Mouse (Mus musculus) T-helper 2 cell (primary cell): Measurements from ENCODE around the gene Myom3.

Experiments
- in situ Hi-C: fragments of 300-600 bp; cut with MboI, MseI; formaldehyde crosslinking; loops from one replicate; pipeline ENCODE4 v1.15.1; 2025; ENCODE audit warnings: high pct_unique_total_duplicates

Myom3 gene

DNA sequence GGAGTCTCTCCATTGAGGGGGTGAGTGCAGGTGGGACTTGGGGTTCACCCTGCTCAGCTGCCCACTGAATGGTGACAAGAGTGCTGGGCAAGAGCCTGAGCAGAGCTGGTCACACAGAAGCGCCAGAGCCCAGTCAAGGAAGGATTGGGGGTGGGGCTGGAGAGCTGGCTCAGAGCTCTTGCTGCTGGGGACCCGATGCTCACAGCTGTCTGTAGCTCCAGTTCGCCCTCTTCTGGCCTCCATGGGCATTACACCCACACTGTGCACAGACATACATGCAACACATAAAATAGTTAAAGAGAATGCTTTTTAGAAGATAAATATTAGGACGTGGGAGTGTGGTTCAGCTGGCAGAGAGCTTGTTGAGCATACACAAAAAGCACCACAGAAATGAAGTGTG is 43.8 kb downstream of the Myom3 start:
- in situ Hi-C loops = no loop called here

DNA sequence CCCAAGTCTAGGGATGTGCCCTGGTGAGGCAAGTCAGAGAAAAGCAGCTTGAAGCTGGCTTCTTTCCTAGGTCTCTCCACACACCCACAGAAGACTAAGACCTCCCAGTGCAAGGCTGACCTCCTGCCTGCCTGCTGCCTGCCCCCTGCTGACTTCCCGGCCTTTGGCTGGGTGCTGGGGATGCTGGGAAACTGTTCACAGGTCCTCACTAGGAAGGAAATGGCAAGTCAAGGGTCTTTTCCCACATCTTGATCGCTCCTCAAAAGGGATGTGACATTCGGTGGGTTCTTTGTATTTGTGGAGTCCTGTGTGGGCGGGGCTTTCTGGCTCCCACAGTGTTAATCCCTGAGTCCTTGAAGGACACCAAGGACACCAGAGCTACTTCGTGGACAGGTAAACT is 44.7 kb downstream of the Myom3 start:
- in situ Hi-C loops = no loop called here

DNA sequence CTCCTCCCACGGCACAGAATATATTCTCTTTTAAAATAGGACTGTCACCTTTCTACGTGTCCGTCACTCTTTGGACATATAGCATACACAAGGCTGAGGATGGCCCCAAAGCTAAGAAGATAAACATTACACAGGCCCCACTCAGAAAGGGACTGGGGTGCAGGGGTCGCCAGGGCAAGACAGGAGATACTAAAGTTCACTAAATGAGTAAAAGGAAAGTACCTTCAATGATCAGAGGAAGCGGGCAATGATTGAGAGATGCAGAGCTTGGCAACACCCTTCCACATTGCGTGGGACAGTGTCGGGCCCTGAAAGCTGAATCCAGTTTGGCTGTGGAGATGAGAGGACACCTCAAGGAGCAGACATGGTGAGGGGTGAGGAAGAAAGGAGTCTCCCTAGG is 55.4 kb downstream of the Myom3 start:
- in situ Hi-C loops = loop anchor here (5.0 kb wide), 1 partner anchor 122 kb away; no protein-coding TSS in a partner anchor

DNA sequence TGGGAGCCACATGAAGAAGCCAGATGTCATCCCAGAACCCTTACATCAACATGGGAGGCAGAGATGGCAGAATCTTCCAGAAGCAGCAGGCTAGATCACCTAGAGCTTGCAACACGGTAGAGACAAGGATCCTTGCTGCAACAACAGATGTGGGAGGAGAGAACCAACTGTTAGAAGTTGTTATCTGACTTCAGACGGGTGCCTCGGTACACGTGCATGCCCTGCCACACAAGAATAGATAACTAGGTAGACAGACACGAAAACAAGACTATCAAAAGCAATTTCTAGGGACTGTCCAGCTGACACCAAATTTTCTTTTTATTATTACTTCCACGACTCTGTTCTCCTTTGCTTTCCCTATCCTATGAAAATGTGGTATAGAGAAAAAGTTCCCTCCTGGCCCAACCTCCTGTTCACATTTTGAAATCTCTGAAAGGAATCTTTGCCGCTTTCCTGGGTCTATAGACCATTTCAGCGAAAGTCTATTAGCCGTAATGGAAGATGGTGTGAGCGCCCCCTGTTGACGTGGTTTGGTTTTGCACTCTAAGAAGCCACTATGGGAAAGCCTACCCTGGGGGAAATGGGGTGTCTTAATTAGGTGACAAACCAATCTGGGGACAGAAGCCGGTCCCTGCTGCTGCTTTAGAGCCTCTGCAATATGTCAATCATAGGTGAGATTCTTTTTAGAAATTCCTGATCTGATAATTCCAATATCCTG is 57.5 kb downstream of the Myom3 start:
- in situ Hi-C loops = loop anchor here (5.0 kb wide), 1 partner anchor 120 kb away; no protein-coding TSS in a partner anchor

DNA sequence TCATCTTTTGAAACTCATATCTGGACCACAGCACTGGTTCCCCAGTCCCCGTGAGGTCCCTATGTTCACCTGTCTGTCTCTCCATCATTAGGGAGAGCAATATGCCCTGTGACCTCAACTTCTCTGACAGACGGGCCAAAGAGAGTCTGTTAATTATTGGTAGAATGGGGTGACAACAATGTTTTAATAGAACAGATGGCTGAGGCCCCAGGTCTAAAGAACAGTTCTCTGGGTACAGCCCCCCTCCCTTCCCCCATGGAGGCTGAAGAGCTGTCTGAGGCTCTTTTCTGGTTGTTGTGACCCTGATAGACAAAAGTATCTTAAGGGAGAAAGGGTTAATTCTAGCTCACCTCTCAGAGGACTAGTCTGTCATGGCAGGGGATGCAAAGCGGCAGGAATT is 58.9 kb downstream of the Myom3 start:
- in situ Hi-C loops = loop anchor here (5.0 kb wide), 1 partner anchor 119 kb away; no protein-coding TSS in a partner anchor

DNA sequence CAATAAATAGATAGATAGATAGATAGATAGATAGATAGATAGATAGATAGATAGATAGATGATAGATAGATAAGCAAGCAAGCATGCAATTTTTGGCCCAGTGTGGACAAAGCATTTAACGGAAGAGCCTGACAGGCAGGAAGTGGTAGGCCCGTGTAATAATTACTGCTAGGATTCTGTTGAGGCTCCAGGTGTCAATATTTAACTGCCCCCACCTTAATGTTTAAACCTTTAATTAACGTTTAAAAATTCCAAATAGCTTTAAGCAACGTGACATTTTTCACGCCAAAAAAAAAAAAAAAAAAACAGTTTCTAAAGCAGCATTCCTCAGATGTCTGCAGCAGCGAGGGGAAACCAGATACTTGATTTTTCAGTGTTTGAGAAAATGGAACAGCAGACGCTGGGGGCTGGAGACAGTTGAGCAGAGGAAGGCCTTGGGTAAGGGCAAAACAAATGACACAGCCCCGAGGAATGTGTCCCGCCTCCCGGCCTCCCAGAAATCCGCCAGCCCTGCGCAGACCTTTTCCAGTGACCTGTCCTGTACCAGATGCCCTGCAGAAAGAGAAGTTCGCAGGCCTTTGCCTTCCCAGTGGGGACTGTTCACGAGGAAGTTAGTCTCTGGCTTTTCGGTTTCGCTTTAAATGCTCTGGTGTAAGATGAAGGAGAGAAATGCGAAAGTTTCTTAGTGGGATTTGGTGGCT is 60.5 kb downstream of the Myom3 start:
- in situ Hi-C loops = loop anchor here (5.0 kb wide), 1 partner anchor 117 kb away; no protein-coding TSS in a partner anchor

DNA sequence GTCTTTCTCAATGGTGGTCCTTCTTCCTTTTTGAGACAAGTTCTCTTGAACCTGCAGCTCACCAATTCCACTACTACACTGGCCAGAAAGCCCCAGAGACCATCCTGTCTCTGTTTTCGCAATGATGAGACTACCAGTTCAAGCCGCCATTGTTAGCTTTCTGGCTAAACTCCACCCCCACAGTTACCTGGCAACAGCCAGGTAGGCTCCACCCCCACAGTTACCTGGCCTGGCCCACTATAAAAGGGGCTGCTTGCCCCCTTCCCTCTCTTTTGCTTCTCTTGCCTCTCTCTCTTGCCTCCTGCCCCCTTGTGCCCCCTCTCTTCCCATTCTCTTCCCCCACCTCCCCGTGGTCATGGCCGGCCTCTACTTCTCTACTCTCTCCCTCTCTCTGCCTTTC is 62.3 kb downstream of the Myom3 start:
- in situ Hi-C loops = no loop called here

DNA sequence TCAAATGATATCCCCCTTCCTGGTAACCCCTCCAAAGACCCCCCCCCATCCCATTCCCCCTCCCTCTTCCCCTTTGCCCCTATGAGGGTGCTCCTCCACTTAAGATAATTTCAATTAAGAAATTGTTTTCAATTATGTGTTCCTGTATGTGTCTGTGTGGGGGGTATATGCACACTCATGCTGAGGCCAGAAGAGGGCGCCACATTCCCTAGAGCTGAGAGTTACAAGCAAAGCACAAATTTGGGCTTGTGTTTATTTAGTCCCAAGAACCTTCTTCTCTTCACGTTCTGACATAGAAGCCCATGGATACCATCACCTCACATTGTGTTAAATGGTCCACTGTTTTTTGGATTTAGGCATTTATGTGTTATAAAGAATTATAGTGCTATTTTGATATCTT is 63.8 kb downstream of the Myom3 start:
- in situ Hi-C loops = no loop called here

DNA sequence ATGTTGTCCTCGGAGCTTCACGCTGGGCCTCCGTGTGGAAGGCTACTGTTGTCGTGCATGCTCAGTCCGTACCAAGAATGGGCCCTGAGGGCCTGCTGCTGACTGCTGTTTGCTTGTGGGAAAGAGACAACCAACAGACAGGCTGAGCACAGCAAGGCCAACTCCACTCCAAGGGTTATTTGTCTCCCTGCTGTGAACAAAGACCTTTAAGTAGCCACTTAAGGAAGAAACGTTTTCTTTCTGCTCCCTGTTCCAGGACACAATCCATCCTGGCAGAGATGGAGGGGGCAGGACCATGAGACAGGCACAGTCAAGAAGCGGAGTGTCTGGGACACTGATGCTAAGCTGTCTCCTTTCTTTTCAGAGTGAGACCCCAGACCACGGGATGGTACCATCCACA is 64.7 kb downstream of the Myom3 start:
- in situ Hi-C loops = no loop called here

DNA sequence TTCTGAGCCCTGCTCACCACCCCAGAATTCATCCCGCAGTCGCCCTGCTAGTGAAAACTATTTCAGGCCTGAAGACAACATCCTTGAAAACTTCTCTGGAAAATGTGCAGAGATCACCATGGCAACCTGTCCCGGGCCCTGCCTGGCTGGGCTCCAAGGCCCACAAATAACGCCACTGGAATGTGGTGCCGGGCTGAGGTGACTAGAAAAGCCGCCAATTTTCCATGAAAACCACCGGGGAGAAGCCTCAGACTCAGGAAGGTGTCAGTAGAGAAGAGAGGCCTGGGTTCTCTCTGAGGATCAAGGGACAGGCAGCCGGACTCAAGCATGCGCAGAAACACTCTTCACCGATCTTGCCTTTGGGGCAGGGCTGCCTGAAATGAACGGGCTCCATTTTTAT is 69.0 kb downstream of the Myom3 start:
- in situ Hi-C loops = no loop called here

DNA sequence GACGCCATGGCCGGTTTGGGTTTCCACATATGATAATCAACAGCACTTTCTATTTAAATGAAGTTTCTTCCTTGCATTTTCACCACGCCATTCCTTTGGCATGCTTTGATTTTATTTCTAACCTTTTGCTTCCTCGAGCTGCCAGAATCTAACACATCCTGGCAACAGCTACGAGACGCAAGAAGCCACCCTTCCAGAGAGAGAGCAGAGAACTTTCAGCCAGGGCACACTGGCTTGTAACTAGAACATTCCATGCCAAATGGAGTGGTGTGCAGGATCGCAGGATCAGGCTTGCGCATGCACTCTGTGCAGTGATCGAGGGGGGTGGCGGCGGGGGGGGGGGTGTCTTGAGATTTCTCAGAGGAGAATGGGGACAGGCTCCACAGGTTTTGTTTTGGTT is 72.6 kb downstream of the Myom3 start:
- in situ Hi-C loops = no loop called here

DNA sequence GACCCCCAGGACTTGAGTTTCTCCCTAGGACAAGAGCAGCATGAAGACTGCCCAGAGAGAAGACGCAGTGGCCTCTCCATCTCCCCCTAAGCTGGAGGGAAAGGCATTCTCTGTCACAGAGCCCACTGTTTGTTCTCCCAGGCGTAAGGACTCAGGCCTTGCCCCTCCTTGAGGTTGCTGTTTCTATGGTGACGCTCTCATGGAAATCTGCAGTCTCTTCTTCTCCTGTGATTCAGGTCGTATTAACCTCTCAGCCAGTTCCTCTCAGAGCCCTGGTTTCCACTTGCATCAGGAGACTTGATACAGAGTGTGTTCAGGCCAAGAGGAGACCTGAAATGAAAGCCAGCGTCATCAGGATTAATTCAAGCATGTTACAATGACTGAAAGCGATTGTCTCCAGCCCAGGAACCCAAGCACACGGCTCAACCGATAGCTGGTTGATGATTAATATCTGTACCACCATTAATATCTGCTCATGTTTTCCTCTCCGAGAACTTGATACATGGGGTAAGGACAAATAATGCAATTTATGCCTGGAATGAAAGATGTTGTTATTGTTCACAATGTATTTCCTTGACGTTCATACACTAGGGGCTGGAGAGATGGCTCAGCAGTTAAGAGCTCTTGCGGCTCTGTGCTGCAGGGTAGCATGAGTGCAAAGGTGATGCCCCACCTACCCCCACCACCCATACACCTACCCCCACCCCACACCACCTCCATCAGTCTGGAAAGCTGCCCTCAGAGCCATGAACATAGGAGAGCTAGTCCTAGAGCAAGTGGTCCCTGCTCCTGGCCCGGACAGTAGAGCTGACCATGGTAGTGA is 74.0 kb downstream of the Myom3 start:
- in situ Hi-C loops = no loop called here

DNA sequence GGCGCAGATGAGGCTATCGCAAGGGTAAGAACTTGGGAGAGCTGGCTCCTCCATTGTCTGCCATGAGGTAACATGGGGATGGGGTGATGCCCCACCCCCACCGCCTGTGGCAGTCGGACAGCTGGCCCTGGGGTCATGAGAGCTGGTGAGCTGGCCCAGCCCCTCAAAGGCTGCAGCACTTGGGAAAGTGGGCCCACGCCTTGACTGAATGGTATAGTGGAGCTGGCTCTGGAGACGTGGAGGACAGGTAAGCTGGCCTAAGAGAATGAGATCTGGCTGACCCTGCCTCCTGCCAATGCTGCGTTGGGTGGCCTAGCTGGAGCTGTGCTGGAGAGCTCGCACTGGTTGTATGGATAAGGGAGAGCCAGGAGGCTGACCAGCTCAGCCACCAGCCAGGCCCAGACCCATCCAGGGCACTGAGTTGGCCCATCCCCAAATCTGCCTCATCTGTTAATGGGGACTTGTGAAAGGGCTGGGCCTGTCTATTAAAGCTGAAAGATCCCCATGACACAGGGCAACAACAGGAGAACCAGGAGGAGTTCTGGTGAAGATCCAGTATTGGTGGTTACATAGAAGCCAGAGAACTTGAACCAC is 74.7 kb downstream of the Myom3 start:
- in situ Hi-C loops = no loop called here

DNA sequence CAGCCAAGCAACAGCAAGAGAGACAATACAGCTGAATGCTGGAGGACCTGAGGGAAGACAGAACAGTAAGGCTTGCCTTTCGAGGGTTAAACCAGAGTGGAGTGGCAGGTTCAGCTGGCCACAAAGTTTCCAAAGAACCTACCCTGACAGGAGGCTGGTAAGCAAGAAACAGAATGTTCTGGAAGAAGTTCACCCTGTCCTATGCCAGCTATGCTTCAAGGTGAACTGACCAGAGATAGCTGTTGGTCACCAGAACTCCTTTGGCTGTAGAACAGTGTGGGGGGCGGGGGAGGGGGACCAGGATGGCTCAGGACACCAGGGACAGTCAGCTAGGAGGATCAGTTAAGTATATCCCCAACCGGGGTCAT is 79.4 kb downstream of the Myom3 start:
- in situ Hi-C loops = no loop called here

DNA sequence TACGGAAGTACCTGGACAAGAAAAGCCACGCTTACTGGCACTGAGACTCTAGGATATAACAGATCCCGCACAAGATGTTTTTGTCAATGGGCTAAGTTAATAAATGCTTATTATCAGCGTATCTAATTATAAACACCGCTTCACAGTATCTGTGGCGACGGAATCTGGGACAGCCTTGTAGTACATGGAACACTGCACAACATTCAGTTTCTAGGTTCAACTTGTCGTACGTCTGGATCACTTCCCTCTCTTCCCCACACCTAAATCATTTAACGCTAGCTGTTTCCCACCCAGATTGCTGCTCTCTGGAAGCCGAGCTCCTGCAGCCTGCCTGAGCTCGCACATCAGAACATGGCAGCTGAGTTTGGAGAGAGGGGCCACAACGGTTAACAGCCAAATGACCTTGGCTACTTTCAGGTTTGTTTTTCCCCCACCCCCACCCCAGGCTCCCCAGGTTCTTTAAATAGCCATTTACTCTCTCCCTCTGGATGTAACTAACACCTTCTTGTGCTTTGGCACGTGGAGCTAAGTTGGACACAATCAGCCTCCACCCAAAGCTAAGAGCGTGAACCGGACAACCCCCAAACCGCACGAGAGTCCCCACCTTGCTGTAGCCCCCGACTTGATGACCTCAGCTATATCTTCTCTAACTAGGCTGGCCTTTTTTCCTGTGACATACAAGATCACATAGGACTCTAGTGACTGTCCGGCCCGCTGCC is 79.9 kb downstream of the Myom3 start:
- in situ Hi-C loops = no loop called here

DNA sequence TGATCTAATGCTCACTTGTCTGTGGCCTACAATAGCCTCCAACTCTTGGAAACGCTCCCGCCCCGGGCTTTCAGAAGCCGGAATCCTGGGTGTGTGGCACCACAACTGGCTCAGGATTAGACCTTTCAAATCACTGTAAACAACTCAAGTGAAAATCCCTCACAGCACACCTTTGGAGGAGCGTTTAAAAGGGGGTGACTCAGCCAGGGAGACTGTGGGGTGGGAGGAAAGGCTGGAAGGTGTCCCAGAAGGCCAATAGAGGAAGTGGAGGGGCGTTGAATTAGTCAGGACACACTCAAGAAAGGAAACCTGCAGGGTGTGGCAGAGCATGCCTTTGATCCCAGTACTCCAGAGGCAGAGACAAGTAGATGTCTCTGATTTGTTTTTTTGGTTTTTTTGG is 84.9 kb downstream of the Myom3 start:
- in situ Hi-C loops = no loop called here

DNA sequence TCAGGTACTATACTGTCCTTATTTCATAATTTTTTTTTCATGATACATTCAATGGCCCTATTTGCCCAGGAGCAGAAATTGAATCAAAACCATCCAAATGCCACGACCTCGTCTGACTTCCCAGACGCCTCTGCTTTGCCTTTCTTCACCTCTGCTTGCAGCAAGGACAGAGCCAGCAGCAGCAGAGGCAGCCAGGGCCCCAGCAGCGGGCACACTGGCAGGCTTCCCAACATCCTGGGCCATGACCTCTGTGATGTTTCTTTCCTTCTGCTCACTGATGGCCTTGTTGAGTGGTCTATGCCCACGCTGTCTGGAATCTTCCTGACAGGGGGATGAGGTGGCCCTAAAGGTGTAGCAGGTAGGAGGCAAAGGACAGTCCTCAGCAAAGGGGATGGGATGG is 88.1 kb downstream of the Myom3 start:
- in situ Hi-C loops = no loop called here

DNA sequence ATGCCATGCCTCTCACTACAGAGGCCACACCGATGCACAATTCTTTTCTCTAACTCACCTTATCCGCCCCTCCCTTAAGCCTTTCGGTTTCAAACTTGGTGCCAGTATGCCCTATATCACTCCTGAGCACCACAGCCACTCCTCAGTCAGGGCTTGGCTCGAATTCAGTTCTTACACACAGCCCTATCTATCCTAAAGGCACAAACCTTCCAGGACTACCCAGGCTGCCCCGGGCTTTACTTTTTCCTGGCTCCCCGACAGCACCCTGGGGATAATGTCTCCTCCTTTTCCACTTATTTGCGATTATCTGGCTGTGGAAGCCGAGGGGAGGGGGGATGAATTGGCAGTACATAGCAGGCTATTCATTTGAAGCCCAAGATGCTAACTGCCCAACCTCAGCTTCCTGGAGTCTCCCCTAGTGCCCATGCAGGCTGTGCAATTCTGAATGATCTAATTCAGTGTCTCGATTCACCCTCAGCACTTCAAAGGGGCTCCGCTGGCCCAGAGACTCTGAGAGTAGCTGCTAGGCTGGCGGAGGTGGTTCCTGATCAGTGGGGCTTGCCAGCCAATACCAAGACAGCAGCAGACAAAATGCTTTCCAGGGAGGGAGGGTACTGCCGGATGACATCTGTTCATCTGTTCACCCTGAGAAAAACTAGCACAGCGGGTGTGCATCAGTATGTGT is 91.0 kb downstream of the Myom3 start:
- in situ Hi-C loops = no loop called here

DNA sequence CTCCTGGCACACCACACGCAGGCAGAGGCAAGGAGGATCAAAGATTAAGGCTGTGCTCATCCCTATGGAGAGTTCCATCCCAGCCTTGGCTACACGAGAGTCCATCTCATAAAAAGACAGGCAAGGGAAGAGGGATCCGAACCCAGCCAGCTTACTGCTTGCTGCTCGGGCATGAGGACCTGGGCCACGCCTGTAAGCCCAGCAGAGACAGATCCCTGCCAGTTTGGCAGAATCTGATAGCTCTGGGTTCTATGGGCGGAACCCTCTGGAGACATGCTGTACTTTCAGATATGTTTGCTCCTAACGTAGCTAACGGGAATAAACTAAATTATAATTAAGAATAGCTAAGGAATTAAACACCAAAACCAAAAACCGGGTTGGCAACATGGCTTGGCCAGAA is 92.4 kb downstream of the Myom3 start:
- in situ Hi-C loops = no loop called here

DNA sequence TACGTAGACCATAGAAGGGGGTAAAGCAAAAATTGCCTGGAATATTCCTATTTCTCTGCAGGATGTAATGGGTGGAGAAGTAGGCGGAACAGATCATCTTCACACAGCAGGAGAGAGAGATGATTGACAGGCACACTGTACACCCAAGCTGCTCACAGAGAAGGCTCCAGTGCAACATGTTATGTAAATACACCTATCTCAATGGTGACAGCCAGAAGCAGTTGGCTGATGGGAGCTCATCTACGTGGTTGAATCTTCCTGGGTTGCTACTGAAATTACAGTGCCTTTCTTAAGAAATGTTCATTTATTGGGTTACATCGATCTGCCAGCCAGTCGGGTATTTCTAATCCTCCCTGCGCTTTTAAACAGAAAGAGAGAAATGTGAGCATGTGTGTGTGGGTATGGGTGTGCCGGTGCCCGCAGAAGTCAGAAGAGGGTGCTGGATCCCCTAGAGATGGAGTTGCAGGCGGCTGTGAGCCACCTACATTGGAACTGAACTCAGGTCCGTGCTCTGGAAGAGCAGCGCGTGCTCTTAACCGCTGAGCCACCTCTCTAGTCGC is 94.6 kb downstream of the Myom3 start:
- in situ Hi-C loops = no loop called here

DNA sequence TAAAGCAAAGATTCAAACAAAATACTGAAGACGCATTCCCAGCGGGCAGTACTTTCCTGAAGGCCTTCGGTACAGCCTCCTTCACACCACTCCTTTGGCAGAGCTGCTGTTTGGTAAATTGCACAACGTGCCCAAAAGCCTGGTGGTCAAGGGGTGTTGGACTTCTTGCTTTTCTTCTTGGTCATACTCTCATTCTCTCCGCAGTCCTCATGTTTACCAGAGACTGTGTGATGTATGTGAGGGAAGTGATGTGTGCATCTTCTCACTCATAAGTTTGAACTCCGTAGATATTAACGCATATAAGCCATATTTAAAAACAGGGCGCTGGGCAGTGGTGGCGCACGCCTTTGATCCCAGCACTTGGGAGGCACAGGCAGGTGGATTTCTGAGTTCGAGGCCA is 95.1 kb downstream of the Myom3 start:
- in situ Hi-C loops = no loop called here
